Mouse (Mus musculus) cerebellum, postnatal 25 days (tissue): ENCODE results near the gene Selenos.

Source experiments
- DNase-seq, 2 experiments: peaks; one replicate each; pipeline ENCODE4 v3.0.0; 2021; ENCODE audit warnings: mixed read lengths in 2 of 2

Gene Selenos

GRCm38 (mm10) chr7:66087652-66088051 lies 8.2 kb downstream of the Selenos start:
- no peak for DNase-seq

GRCm38 (mm10) chr7:66088077-66088476 lies 8.6 kb downstream of the Selenos start:
- DNase-seq: no peak

GRCm38 (mm10) chr7:66090676-66091190 lies 11.3 kb downstream of the Selenos start:
- DNase-seq: no peak

GRCm38 (mm10) chr7:66091553-66091952 lies 12.1 kb downstream of the Selenos start:
- DNase-seq: no peak

GRCm38 (mm10) chr7:66092656-66093055 lies 13.2 kb downstream of the Selenos start:
- DNase-seq: peak; percentile 26 to 53

GRCm38 (mm10) chr7:66094141-66094540 lies 14.7 kb downstream of the Selenos start:
- peak; percentile 34 to 65 for DNase-seq

GRCm38 (mm10) chr7:66098803-66099202 lies 19.4 kb downstream of the Selenos start:
- no peak for DNase-seq

- DNase-seq: peak in 1 of 2 experiments; percentile 30
Measured at GRCm38 (mm10) chr7:66101866-66102265, 22.4 kb downstream of the Selenos start.

- no peak for DNase-seq
Measured at GRCm38 (mm10) chr7:66104531-66104930, 25.1 kb downstream of the Selenos start.

GRCm38 (mm10) chr7:66105771-66106170 lies 26.3 kb downstream of the Selenos start:
- DNase-seq: no peak

- DNase-seq: no peak
Measured at GRCm38 (mm10) chr7:66106581-66107056, 27.2 kb downstream of the Selenos start.

GRCm38 (mm10) chr7:66107206-66107605 lies 27.8 kb downstream of the Selenos start:
- no peak for DNase-seq

- peak in 1 of 2 experiments; percentile 36 for DNase-seq
Measured at GRCm38 (mm10) chr7:66107930-66108329, 28.5 kb downstream of the Selenos start.

GRCm38 (mm10) chr7:66108961-66109854 lies 29.8 kb downstream of the Selenos start, which contains the start of gene Chsy1:
Gene Chsy1 (plus strand): TSS chr7:66109515.
- DNase-seq: peak; percentile 93 to 94

- peak; percentile 66 to 70 for DNase-seq
Measured at GRCm38 (mm10) chr7:66109855-66110635, 30.6 kb downstream of the Selenos start.

- DNase-seq: peak in 1 of 2 experiments; percentile 25
Measured at GRCm38 (mm10) chr7:66110636-66111112, 31.2 kb downstream of the Selenos start.

- DNase-seq: no peak
Measured at GRCm38 (mm10) chr7:66111211-66111610, 31.8 kb downstream of the Selenos start.

- no peak for DNase-seq
Measured at GRCm38 (mm10) chr7:66113561-66113960, 34.1 kb downstream of the Selenos start.

- no peak for DNase-seq
Measured at GRCm38 (mm10) chr7:66115821-66116343, 36.4 kb downstream of the Selenos start.

GRCm38 (mm10) chr7:66116906-66117482 lies 37.5 kb downstream of the Selenos start:
- DNase-seq: peak in 1 of 2 experiments; percentile 23

GRCm38 (mm10) chr7:66118046-66118445 lies 38.6 kb downstream of the Selenos start:
- DNase-seq: no peak

- no peak for DNase-seq
Measured at GRCm38 (mm10) chr7:66118796-66119195, 39.3 kb downstream of the Selenos start.
